Mouse (Mus musculus): ENCODE data around the gene Slc5a7. TPM values are rescaled to one million over a fixed set of nuclear protein-coding genes. Genes with fewer than 3 reads are reported as not detected.

Slc5a7 gene
- under 1 TPM in 2 of 4 experiments, not detected in 2; 0.15 to 0.24 TPM for total RNA-seq (2022)

GRCm38 (mm10) chr17:54298934-54299333 is at the start of gene Slc5a7:
Gene Slc5a7 (minus strand): TSS chr17:54299034.
- DNase-seq: no peak

GRCm38 (mm10) chr17:54347672-54348071 is 48.8 kb upstream of the Slc5a7 start:
- no peak for DNase-seq

- DNase-seq: no peak
These were observed 44.6 kb upstream of the Slc5a7 start for GRCm38 (mm10) chr17:54343395-54343794.

GRCm38 (mm10) chr17:54298232-54298924 is 456 bp downstream of the Slc5a7 start:
- no peak for DNase-seq

- no peak for DNase-seq
These were observed 48.1 kb downstream of the Slc5a7 start for GRCm38 (mm10) chr17:54250783-54251182.

GRCm38 (mm10) chr17:54243650-54244300 is 55.1 kb downstream of the Slc5a7 start:
- no peak for DNase-seq

- DNase-seq: no peak
These were observed 59.4 kb downstream of the Slc5a7 start for GRCm38 (mm10) chr17:54239435-54239834.

Measured in adrenal gland, adult 8-10 months (tissue).